Mouse (Mus musculus) midbrain, postnatal 0 days (tissue): ENCODE measurements at regions not wholly inside any gene's neighbourhood (a gene's known extent, or its start where the extent isn't known, plus 50 kb on each side); places are given as distances from the start of the nearest gene placed in this dataset.

ENCODE experiments used
- ATAC-seq: fragments of 200-750 bp; cut with Nextera tagmentation; 2 replicates; pipeline ENCODE4 v1.8.0; 2017; ENCODE audit warnings: moderate number of reproducible peaks, mild to moderate bottlenecking, moderate TSS enrichment, moderate library complexity; ENCODE audit not compliant: low FRiP score
- DNase-seq: peaks from one replicate; pipeline ENCODE4 v3.0.0-alpha.2; 2015; ENCODE audit warnings: low spot score
- H3K27ac ChIP-seq: fragments of 300-500 bp; sonication (generic); 2 replicates; pipeline ENCODE4 v1.5.1; 2014; ENCODE audit warnings: low read depth, mild to moderate bottlenecking, low read length, mixed read lengths
- H3K27me3 ChIP-seq: fragments of 300-500 bp; sonication (generic); 2 replicates; pipeline ENCODE4 v1.6.1; 2014; ENCODE audit warnings: low read length, control low read depth, mixed read lengths; ENCODE audit not compliant: insufficient read depth
- H3K36me3 ChIP-seq: fragments of 300-500 bp; sonication (generic); 2 replicates; pipeline ENCODE4 v1.6.1; 2014; ENCODE audit warnings: low read length, control low read depth, mixed read lengths; ENCODE audit not compliant: insufficient read depth
- H3K4me1 ChIP-seq: fragments of 300-500 bp; sonication (generic); 2 replicates; pipeline ENCODE4 v1.6.1; 2014; ENCODE audit warnings: mild to moderate bottlenecking, control low read depth, antibody characterized with exemption, low read length, mixed read lengths; ENCODE audit not compliant: insufficient read depth
- H3K4me2 ChIP-seq: fragments of 300-500 bp; sonication (generic); 2 replicates; pipeline ENCODE4 v1.6.1; 2014; ENCODE audit warnings: low read depth, mild to moderate bottlenecking, low read length, mixed read lengths; ENCODE audit not compliant: poor library complexity, severe bottlenecking
- H3K4me3 ChIP-seq: fragments of 300-500 bp; sonication (generic); 2 replicates; pipeline ENCODE4 v1.5.1; 2014; ENCODE audit warnings: low read depth, mild to moderate bottlenecking, low read length, moderate library complexity
- H3K9ac ChIP-seq: fragments of 300-500 bp; sonication (generic); replicated peaks from 2 replicates; pipeline ENCODE4 v1.6.1; 2014; ENCODE audit warnings: mild to moderate bottlenecking, low read length, moderate library complexity, mixed read lengths; ENCODE audit not compliant: poor library complexity, severe bottlenecking
- H3K9me3 ChIP-seq: fragments of 300-500 bp; sonication (generic); 2 replicates; pipeline ENCODE4 v1.6.1; 2016; ENCODE audit warnings: low read length, control low read depth
- CTCF ChIP-seq: IDR thresholded peaks from 2 replicates; pipeline ENCODE4 v1.5.1; 2016; ENCODE audit warnings: antibody characterized with exemption, mild to moderate bottlenecking
- WGBS: fragments of 180-500 bp; shearing (Covaris S2); extraction: QIAGEN DNeasy Blood & Tissue Kit; methylation state at CpG from one replicate; pipeline ENCODE4 v1.1.7; 2014; 5-methylcytosine and 5-hydroxymethylcytosine counted together

DNA sequence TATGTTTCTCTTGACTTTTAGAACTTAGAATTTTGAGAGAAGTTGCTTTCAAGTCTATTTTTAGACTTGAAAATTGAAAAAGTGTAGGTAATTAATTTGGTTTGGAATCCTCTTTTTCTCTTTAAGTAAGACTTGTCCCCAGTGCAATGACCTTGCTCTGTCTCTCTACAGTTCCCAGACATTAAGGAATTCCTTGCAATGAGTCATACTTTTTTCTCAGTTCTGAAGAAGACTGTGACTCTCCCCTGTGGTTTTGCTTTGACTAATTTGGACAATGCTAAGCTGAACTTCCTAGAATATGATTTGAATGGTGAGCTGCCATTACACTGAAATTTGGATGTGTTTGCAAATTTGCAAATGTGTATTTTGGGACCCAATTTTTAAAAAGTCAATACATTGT, 445.0 kb upstream of the Stxbp6 start:
- Histone ChIP-seq H3K4me1 (no peaks in the 10 kb centered on the region), H3K9ac (no peak overlapping the region), H3K4me3 (no peak overlapping the region), H3K27ac (no peak overlapping the region), H3K27me3 (no peaks in the 10 kb centered on the region), H3K4me2 (no peak overlapping the region), H3K36me3 (no peaks in the 10 kb centered on the region), H3K9me3 (no peaks in the 10 kb centered on the region)
- no peak for ATAC-seq
- TF ChIP-seq CTCF = no peak
- DNase-seq = no peak

DNA sequence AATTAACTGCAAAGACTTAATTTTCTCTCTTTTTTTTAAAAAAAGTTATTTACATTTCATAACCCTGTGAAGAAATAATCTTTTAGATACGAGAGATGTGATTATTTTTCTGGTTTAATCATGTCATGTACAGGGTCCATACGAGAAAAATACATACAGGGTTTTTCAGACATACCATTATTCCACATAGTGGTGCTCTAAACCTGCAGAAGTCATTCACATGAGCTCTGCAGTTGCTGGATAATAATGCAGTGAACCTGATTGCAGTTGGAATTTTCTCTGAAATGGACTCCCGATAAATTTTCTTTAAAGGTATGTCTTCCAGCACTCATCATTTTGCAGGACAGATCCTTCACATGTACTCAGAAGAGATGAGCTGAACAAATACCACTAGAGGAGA, 439.9 kb upstream of the Stxbp6 start:
- TF ChIP-seq CTCF = peak; percentile 63
- Histone ChIP-seq H3K9me3 (no peaks in the 10 kb centered on the region), H3K9ac (no peak overlapping the region), H3K27me3 (no peaks in the 10 kb centered on the region), H3K4me2 (no peak overlapping the region), H3K27ac (no peak overlapping the region), H3K36me3 (no peaks in the 10 kb centered on the region), H3K4me1 (no peaks in the 10 kb centered on the region), H3K4me3 (no peak overlapping the region)
- DNase-seq = peak; percentile 63
- ATAC-seq = peak; percentile 54; the same call in 1 of the 2 replicates
- 35% methylated on average over 3 of the region's 3 CpGs for WGBS

DNA sequence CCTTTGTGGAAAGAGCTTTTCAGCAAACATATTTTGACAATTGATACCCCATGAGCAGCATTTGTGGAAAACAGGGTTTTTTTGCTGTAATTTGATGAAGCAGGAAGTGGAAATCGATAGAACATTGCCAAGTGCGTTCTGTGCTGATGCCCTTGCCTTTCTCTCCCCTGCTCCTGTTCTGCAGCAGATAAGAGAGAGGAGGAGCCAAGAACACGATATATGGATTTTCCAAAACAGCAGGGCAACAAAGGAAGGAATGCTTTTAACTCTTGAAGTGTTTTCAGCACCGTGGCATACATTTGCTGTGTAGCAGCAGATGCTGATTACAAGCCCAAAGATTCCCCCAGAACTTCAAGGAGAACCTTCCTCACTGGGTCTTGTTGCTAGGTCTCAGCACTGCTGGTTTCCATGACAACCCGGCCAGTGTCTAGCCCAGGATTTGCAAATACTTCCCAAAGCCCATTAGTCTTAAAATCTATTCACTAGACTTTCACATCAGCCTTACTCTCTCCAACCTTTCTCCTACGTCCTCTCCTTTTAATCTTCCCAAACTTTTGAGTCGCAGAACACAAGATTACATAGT, 433.0 kb upstream of the Stxbp6 start:
- ATAC-seq = no peak
- no peaks in the 10 kb centered on the region for H3K27me3 ChIP-seq
- 0 out of 2 replicates have a peak, but pooled peaks cover 2% of the 10 kb centered on the region for H3K4me1 ChIP-seq
- no peak for TF ChIP-seq CTCF
- H3K4me2 ChIP-seq = no peak overlapping the region
- no peak overlapping the region for H3K4me3 ChIP-seq
- H3K9ac ChIP-seq = no peak overlapping the region
- no peaks in the 10 kb centered on the region for H3K9me3 ChIP-seq
- DNase-seq = peak; percentile 39
- H3K27ac ChIP-seq = no peak overlapping the region
- no peaks in the 10 kb centered on the region for H3K36me3 ChIP-seq
- WGBS = 32% methylated on average over 7 of the region's 7 CpGs

DNA sequence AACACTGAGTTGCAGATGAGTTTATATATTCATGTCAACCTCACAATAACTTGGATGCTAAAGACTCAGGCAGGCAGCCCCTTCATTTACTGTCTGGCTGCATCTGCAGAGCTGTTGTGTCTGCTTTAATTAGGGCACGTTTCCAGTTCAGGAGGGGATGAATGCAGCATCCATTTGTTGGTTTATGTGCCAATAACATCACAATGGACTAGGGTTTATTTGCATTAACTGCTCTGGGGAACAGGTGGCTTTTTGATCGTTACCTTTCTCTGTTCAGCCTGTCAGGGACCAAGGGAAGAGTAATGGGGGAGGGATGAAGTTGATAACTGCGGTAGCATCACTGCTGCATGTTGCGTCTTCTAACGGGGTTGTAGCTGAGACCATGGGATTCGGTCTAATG, 425.3 kb upstream of the Stxbp6 start:
- Histone ChIP-seq H3K4me1 (no peaks in the 10 kb centered on the region), H3K27ac (no peak overlapping the region), H3K4me2 (no peak overlapping the region), H3K9me3 (no peaks in the 10 kb centered on the region), H3K4me3 (no peak overlapping the region), H3K9ac (no peak overlapping the region), H3K27me3 (no peaks in the 10 kb centered on the region), H3K36me3 (no peaks in the 10 kb centered on the region)
- ATAC-seq (no peak), DNase-seq (peak; percentile 10)
- WGBS = 54% methylated on average over 6 of the region's 6 CpGs
- no peak for TF ChIP-seq CTCF

DNA sequence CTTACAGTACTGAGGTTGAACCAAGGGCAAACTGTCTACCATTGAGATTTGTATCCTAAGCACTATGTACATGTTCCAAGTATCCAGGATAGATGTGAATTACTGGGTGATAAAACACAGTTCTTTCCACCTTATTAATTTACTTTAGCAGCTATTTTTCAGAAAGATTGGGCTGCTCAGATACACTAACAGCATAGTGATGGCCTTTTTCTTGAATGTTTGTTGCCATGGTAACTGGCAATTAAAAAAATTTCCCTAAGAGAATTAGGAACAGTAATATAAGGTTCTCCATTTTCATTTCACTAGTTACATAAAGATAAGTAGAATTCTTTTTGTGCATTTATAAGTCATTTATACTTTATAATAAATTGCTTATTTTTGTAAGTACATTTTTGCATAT, 423.7 kb upstream of the Stxbp6 start:
- ATAC-seq (no peak), DNase-seq (peak; percentile 38)
- no peaks in the 10 kb centered on the region for H3K36me3 ChIP-seq
- TF ChIP-seq CTCF = no peak
- no peaks in the 10 kb centered on the region for H3K4me1 ChIP-seq
- H3K4me3 ChIP-seq = no peak overlapping the region
- no peaks in the 10 kb centered on the region for H3K9me3 ChIP-seq
- H3K9ac ChIP-seq = no peak overlapping the region
- no peak overlapping the region for H3K4me2 ChIP-seq
- no peaks in the 10 kb centered on the region for H3K27me3 ChIP-seq
- no peak overlapping the region for H3K27ac ChIP-seq

DNA sequence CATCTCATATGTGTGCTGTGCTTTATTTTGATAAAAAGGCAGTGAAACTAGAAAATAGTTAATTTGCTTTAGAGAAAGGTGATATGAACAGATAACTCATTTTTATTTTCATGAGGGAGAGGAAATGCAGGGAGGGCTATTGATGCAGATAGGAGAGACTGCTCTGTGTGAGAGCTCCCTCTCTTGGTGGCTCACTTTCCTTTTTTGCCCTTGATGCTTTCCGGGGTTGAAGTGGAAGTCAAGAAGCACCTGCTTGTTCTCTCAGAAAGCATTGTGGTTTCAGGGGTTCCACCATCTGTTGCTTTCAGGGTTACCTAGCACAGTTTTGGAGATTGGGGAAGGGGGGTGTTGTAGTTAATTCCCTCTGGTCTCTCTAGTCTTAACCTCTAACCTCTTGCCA, 414.5 kb upstream of the Stxbp6 start:
- no peak for ATAC-seq
- Histone ChIP-seq H3K36me3 (no peaks in the 10 kb centered on the region), H3K9me3 (no peaks in the 10 kb centered on the region), H3K27me3 (no peaks in the 10 kb centered on the region), H3K9ac (no peak overlapping the region), H3K4me1 (no peaks in the 10 kb centered on the region), H3K4me3 (no peak overlapping the region), H3K27ac (no peak overlapping the region), H3K4me2 (no peak overlapping the region)
- TF ChIP-seq CTCF = peak; percentile 34
- 65% methylated on average over 1 of the region's 1 CpGs for WGBS
- no peak for DNase-seq
